Mouse (Mus musculus) adrenal gland, postnatal 25 days (tissue): ENCODE measurements around the gene Nudt22. TPM values are rescaled to one million over a fixed set of nuclear protein-coding genes. Genes with fewer than 3 reads are reported as not detected.

Experiments used
- DNase-seq: peaks from one replicate; pipeline ENCODE4 v3.0.0; 2021; ENCODE audit warnings: mixed read lengths
- total RNA-seq: library from RNA; stranded (reverse); gene quantifications from 2 replicates; pipeline ENCODE4 v1.2.3, GENCODE M21; 2021

The Nudt22 gene
- total RNA-seq, 1 experiment from 2014 or later: 50.6 TPM

- DNase-seq: no peak
Observed at GRCm38 (mm10) chr19:6949951-6950350, 46.0 kb downstream of the Nudt22 start.

GRCm38 (mm10) chr19:6949532-6949931 is 46.4 kb downstream of the Nudt22 start:
- DNase-seq: no peak

- DNase-seq: no peak
Observed at GRCm38 (mm10) chr19:6948186-6948585, 47.7 kb downstream of the Nudt22 start.

- no peak for DNase-seq
Observed at GRCm38 (mm10) chr19:6947742-6948141, 48.2 kb downstream of the Nudt22 start.

DNA sequence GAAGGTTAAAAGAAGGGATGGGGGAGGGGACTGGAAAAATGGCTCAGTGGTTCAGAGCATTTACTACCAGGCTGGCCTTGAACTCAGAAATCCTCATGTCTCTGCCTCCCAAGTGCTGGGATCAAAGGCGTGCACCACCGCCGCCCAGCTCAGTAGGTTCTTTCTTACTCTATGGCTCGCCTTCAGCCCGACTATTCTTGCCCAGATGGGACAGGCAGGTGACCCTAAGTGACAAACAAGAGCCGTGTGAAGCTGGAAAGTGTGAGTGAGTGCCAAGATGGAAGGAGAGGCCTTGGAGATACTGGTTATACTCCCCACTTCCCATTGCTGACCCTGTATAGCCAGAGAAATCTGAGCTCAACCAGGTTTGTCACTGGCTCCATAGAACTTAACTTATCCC is 52.2 kb downstream of the Nudt22 start:
- no peak for DNase-seq

Other genes starting within 250 kb of the Nudt22 start
- gene Rps6ka4, start 155.5 kb downstream of the Nudt22 start, total RNA-seq: 25.9 and 38.6 TPM in 2 replicates
- gene Ccdc88b, start 137.9 kb downstream of the Nudt22 start, total RNA-seq: 0.62 and 1.1 TPM in 2 replicates
- gene Trmt112, start 86.4 kb downstream of the Nudt22 start, total RNA-seq: 95.2 and 108 TPM in 2 replicates
- 196 and 278 TPM in 2 replicates for gene Prdx5, start 86.0 kb downstream of the Nudt22 start, total RNA-seq
- gene Esrra, start 74.3 kb downstream of the Nudt22 start, total RNA-seq: 44.2 and 44.6 TPM in 2 replicates
- not detected in 2 replicates for gene Catsperz, start 70.7 kb downstream of the Nudt22 start, total RNA-seq
- gene Kcnk4, start 61.6 kb downstream of the Nudt22 start, total RNA-seq: 0.12 TPM in 1 of 2 replicates, not detected in the other
- gene Bad, start 54.3 kb downstream of the Nudt22 start, total RNA-seq: 44.1 and 53.7 TPM in 2 replicates
- gene Gpr137, start 53.6 kb downstream of the Nudt22 start, total RNA-seq: 48.7 and 54.8 TPM in 2 replicates
- 140 and 178 TPM in 2 replicates for gene Ppp1r14b, start 21.1 kb downstream of the Nudt22 start, total RNA-seq
- 49.1 and 59.8 TPM in 2 replicates for gene Plcb3, start 19.6 kb downstream of the Nudt22 start, total RNA-seq
- gene Fkbp2, start 15.6 kb downstream of the Nudt22 start, total RNA-seq: 102 and 139 TPM in 2 replicates
- gene Vegfb, start 8.5 kb downstream of the Nudt22 start, total RNA-seq: 86.0 and 90.9 TPM in 2 replicates
- 46.9 and 50.3 TPM in 2 replicates for gene Dnajc4, start 3.5 kb downstream of the Nudt22 start, total RNA-seq
- gene Trpt1, start within 50 bp of the Nudt22 start, total RNA-seq: 15.9 and 19.5 TPM in 2 replicates
- 4.2 and 4.4 TPM in 2 replicates for gene Fermt3, start 23.4 kb upstream of the Nudt22 start, total RNA-seq
- 158 and 239 TPM in 2 replicates for gene Stip1, start 43.9 kb upstream of the Nudt22 start, total RNA-seq
- 42.7 and 52.1 TPM in 2 replicates for gene Macrod1, start 60.7 kb upstream of the Nudt22 start, total RNA-seq
- 1.6 and 2.0 TPM in 2 replicates for gene Flrt1, start 109.6 kb upstream of the Nudt22 start, total RNA-seq
- gene Otub1, start 210.2 kb upstream of the Nudt22 start, total RNA-seq: 102 and 132 TPM in 2 replicates
- 781 and 926 TPM in 2 replicates for gene Cox8a, start 221.5 kb upstream of the Nudt22 start, total RNA-seq
- gene Naa40, start 245.1 kb upstream of the Nudt22 start, total RNA-seq: 33.1 and 34.2 TPM in 2 replicates